Mouse (Mus musculus) mesoderm, embryonic 11.5 days (tissue): Measurements from ENCODE around the gene Acsbg1.

Source experiments
- DNase-seq: peaks from one replicate; pipeline ENCODE4 v3.0.0-alpha.2; 2012; ENCODE audit warnings: low read depth, low spot score

Acsbg1 gene

GRCm38 (mm10) chr9:54671962-54672361 lies 10.3 kb upstream of the Acsbg1 start:
- DNase-seq: no peak

- DNase-seq: no peak
These were observed 6.8 kb upstream of the Acsbg1 start for GRCm38 (mm10) chr9:54668455-54668854.

GRCm38 (mm10) chr9:54666116-54666515 lies 4.4 kb upstream of the Acsbg1 start:
- no peak for DNase-seq

- DNase-seq: no peak
These were observed 2.7 kb upstream of the Acsbg1 start for GRCm38 (mm10) chr9:54664358-54664757.

GRCm38 (mm10) chr9:54658773-54659172 lies 2.9 kb downstream of the Acsbg1 start:
- DNase-seq: no peak

GRCm38 (mm10) chr9:54656402-54656801 lies 5.3 kb downstream of the Acsbg1 start:
- no peak for DNase-seq

- no peak for DNase-seq
These were observed 5.8 kb downstream of the Acsbg1 start for GRCm38 (mm10) chr9:54655846-54656245.

- DNase-seq: no peak
These were observed 8.9 kb downstream of the Acsbg1 start for GRCm38 (mm10) chr9:54652778-54653177.

GRCm38 (mm10) chr9:54649360-54649759 lies 12.3 kb downstream of the Acsbg1 start:
- no peak for DNase-seq

- no peak for DNase-seq
These were observed 14.2 kb downstream of the Acsbg1 start for GRCm38 (mm10) chr9:54647456-54647855.

- no peak for DNase-seq
These were observed 15.4 kb downstream of the Acsbg1 start for GRCm38 (mm10) chr9:54646252-54646651.

- DNase-seq: no peak
These were observed 16.1 kb downstream of the Acsbg1 start for GRCm38 (mm10) chr9:54645530-54645929.

GRCm38 (mm10) chr9:54643179-54643578 lies 18.5 kb downstream of the Acsbg1 start:
- no peak for DNase-seq

GRCm38 (mm10) chr9:54642556-54642955 lies 19.1 kb downstream of the Acsbg1 start:
- DNase-seq: no peak

- no peak for DNase-seq
These were observed 19.5 kb downstream of the Acsbg1 start for GRCm38 (mm10) chr9:54642149-54642548.

GRCm38 (mm10) chr9:54641548-54641947 lies 20.1 kb downstream of the Acsbg1 start:
- DNase-seq: no peak

GRCm38 (mm10) chr9:54639192-54639591 lies 22.5 kb downstream of the Acsbg1 start:
- DNase-seq: no peak

GRCm38 (mm10) chr9:54637510-54638314 lies 24.0 kb downstream of the Acsbg1 start:
- no peak for DNase-seq

- DNase-seq: no peak
These were observed 28.3 kb downstream of the Acsbg1 start for GRCm38 (mm10) chr9:54633401-54633800.

- no peak for DNase-seq
These were observed 30.8 kb downstream of the Acsbg1 start for GRCm38 (mm10) chr9:54630905-54631304.

GRCm38 (mm10) chr9:54629613-54630261 lies 31.9 kb downstream of the Acsbg1 start:
- DNase-seq: no peak

GRCm38 (mm10) chr9:54628752-54629151 lies 32.9 kb downstream of the Acsbg1 start:
- DNase-seq: no peak

GRCm38 (mm10) chr9:54627240-54627639 lies 34.4 kb downstream of the Acsbg1 start:
- no peak for DNase-seq
